Mouse (Mus musculus) forebrain, embryonic 16.5 days (tissue): ENCODE data around the gene Plin2. TPM values are rescaled to one million over a fixed set of nuclear protein-coding genes. Genes with fewer than 3 reads are reported as not detected.
"Not testable (repeated sequence)": the region's sequence is repeated elsewhere in the genome, so short reads cannot be mapped to it uniquely, and the experiment has no call there.

Source experiments
- ATAC-seq: fragments of 200-750 bp; cut with Nextera tagmentation; 2 replicates; pipeline ENCODE4 v1.8.0; 2017; ENCODE audit warnings: mild to moderate bottlenecking, moderate library complexity
- H3K27ac ChIP-seq: fragments of 300-500 bp; sonication (generic); 2 replicates; pipeline ENCODE4 v1.5.1; 2014; ENCODE audit warnings: low read length, control low read depth
- H3K27me3 ChIP-seq: fragments of 300-500 bp; sonication (generic); replicated peaks from 2 replicates; pipeline ENCODE4 v1.6.1; 2014; ENCODE audit warnings: low read length; ENCODE audit not compliant: control insufficient read depth, insufficient read depth
- H3K36me3 ChIP-seq: fragments of 300-500 bp; sonication (generic); 2 replicates; pipeline ENCODE4 v1.6.1; 2014; ENCODE audit not compliant: control insufficient read depth, insufficient read depth
- H3K4me1 ChIP-seq: fragments of 300-500 bp; sonication (generic); replicated peaks from 2 replicates; pipeline ENCODE4 v1.6.1; 2014; ENCODE audit warnings: low read length; ENCODE audit not compliant: control insufficient read depth, insufficient read depth
- H3K4me2 ChIP-seq: fragments of 300-500 bp; sonication (generic); 2 replicates; pipeline ENCODE4 v1.6.1; 2014; ENCODE audit warnings: mild to moderate bottlenecking, low read length, control low read depth
- H3K4me3 ChIP-seq: fragments of 300-500 bp; sonication (generic); replicated peaks from 2 replicates; pipeline ENCODE4 v1.5.1; 2014; ENCODE audit warnings: mild to moderate bottlenecking, low read length, control low read depth
- H3K9ac ChIP-seq: fragments of 300-500 bp; sonication (generic); replicated peaks from 2 replicates; pipeline ENCODE4 v1.6.1; 2014; ENCODE audit warnings: low read depth, low read length, control low read depth
- H3K9me3 ChIP-seq: fragments of 300-500 bp; sonication (generic); 2 replicates; pipeline ENCODE4 v1.6.1; 2016; ENCODE audit warnings: low read length; ENCODE audit not compliant: control insufficient read depth
- WGBS: fragments of 180-500 bp; shearing (Covaris S2); extraction: QIAGEN DNeasy Blood & Tissue Kit; methylation state at CpG from one replicate; pipeline ENCODE4 v1.1.7; 2014; 5-methylcytosine and 5-hydroxymethylcytosine counted together
- polyA plus RNA-seq: library from polyadenylated mRNA; unstranded; fragments of >200 nt; fragmentation: Nextera tagmentation; extraction: Ambion mirVana; gene quantifications from 2 replicates; pipeline ENCODE4 v1.2.1, GENCODE M21; 2015

The Plin2 gene
- polyA plus RNA-seq, 1 experiment from 2014 or later = 37.3 TPM

DNA sequence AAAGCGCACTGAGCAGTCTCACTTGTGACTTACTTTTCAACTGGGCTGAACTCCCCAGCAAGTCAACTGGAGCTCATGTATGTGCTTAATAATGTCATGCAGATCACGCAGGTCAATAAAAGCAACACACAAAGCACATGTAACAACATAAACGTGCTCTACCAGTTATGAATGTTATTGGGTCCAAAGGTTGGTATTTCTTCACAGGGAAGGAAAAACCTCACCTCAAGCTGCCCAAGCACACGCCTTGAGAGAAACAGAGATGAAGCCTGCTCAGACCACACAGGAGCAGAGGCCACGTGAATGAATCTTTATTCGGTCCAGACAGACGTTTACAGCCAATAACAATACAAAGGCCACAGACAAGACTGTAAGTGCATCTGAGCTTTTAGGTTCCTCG, 13.4 kb downstream of the Plin2 start:
- H3K4me3 ChIP-seq, H3K4me1 ChIP-seq, ATAC-seq, H3K4me2 ChIP-seq, H3K27me3 ChIP-seq, H3K9ac ChIP-seq, H3K9me3 ChIP-seq, H3K27ac ChIP-seq: not testable (repeated sequence)
- H3K36me3 ChIP-seq = peaks cover 20% of the 10 kb centered on the region
- 91% methylated on average over 8 of the region's 8 CpGs for WGBS

DNA sequence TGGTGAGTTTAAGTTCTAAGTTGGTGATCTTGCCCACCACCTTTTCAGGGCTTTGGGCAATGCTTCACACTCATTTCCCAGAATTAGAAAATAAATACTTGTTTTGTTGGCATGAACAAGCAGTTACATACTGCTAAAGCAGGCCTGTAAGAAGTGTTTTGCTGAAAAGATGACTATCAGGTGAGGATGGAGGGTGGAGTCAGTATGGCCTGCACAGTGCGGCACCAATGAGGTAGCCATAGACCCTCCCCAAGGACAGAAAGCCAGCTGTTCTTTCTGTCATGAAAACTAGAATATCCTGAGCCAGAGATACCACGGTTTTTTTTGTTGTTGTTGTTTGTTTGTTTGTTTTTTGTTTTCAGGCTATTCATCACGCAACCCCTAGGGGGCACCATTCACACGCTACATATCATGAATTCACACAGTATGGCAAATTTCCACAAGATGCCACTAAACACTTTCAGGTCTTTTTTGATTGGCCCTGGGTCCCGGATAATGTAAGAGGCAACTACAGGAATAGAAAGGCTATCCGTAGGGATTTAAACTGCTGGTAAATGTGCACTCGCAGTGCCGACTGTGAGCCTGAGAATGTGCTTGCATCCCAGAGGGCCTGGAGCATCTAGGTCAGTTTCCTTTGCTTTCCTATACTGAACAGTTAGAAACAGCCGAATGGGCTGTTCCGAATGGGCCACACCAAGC, 18.0 kb downstream of the Plin2 start:
- Histone ChIP-seq H3K9me3 (0 out of 2 replicates have a peak, but pooled peaks cover 2% of the 10 kb centered on the region), H3K4me3 (no peak overlapping the region), H3K27ac (no peak overlapping the region), H3K4me1 (no peaks in the 10 kb centered on the region), H3K4me2 (no peak overlapping the region), H3K27me3 (no peaks in the 10 kb centered on the region), H3K9ac (no peak overlapping the region), H3K36me3 (peaks cover under 1% of the 10 kb centered on the region; the same call in 1 of the 2 replicates)
- ATAC-seq = no peak
- WGBS = 72% methylated on average over 10 of the region's 10 CpGs

GRCm38 (mm10) chr4:86648394-86648793, 21.5 kb downstream of the Plin2 start:
- H3K4me1 ChIP-seq, H3K36me3 ChIP-seq, H3K9ac ChIP-seq, H3K27ac ChIP-seq, H3K9me3 ChIP-seq, H3K4me3 ChIP-seq, H3K27me3 ChIP-seq, ATAC-seq, H3K4me2 ChIP-seq: not testable (repeated sequence)
- WGBS = 96% methylated on average over 10 of the region's 13 CpGs

DNA sequence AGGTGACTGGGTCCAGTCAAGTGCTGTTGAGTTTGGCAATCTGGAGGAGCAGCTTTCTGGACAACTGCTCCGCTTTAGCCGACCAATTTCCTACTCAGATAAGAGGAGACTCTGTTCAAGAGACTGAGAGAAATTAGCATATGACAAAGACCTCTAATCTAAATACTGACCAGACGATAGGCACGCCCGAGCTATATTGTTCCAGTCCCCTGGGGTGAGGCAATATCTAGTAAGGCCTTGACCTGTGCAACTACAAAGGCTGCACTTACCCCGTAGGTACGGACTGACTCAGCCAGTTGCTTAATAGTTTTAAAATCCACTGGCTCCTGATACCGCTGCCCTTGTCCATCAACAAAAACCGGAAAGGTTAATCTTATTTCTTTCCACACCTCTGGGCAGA, 32.3 kb downstream of the Plin2 start:
- not testable (repeated sequence) for H3K4me1 ChIP-seq, H3K9ac ChIP-seq, H3K4me2 ChIP-seq, H3K27me3 ChIP-seq, ATAC-seq, H3K4me3 ChIP-seq, H3K36me3 ChIP-seq, H3K9me3 ChIP-seq, H3K27ac ChIP-seq
- 93% methylated on average over 9 of the region's 9 CpGs for WGBS

- H3K27me3 ChIP-seq, H3K9me3 ChIP-seq, H3K27ac ChIP-seq, H3K4me1 ChIP-seq, H3K4me2 ChIP-seq, H3K9ac ChIP-seq, ATAC-seq, H3K36me3 ChIP-seq, H3K4me3 ChIP-seq: not testable (repeated sequence)
These were observed 35.0 kb downstream of the Plin2 start for GRCm38 (mm10) chr4:86634873-86635272.

DNA sequence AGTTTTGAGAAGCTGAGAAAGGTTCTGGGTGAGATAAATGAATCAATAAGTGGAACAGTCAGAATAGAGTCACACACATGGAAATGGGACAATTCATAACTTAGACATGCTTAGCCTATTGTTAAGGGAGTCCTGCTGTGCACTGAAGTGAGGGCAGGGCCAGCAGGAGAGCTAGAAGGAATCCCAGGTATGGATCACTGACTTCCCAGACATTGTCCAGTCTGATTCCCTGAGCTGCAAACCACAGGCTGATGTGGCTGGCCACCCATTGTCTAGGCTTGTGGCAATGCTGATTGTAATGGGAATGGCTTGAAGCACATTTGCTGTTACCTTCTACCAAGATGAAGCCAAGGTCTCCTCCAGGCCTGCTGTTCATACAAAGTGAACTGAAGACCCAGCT, 35.5 kb downstream of the Plin2 start:
- H3K9me3 ChIP-seq, H3K36me3 ChIP-seq, H3K27ac ChIP-seq, ATAC-seq, H3K9ac ChIP-seq, H3K27me3 ChIP-seq, H3K4me2 ChIP-seq, H3K4me1 ChIP-seq, H3K4me3 ChIP-seq: not testable (repeated sequence)

DNA sequence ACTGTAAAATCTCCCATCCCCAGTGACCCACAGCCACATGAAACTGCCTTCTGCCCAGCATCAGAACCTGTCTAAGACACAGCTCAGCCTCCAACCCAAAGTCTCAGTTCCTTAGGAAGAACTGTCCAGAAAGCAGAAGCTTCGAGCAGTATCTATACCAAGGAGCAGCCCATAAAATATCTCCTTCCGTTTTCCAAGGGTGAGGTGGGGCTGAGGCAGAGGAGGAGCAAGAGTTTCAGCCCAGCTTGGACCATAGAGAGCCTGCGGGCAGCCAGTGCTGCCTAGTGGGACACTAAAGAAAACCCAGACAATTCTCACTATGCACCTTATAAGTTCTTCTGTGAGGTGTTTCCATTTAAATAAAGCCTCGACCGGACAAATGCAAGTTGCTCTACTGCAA, 37.3 kb downstream of the Plin2 start:
- not testable (repeated sequence) for ATAC-seq

GRCm38 (mm10) chr4:86631831-86632230, 38.0 kb downstream of the Plin2 start:
- H3K9ac ChIP-seq = no peak overlapping the region
- 85% methylated on average over 4 of the region's 4 CpGs for WGBS

More for the DNA sequence above, 37.3 kb downstream of the Plin2 start:
- not testable (repeated sequence) for H3K9ac ChIP-seq, H3K4me3 ChIP-seq, H3K27me3 ChIP-seq, H3K4me2 ChIP-seq, H3K36me3 ChIP-seq, H3K4me1 ChIP-seq, H3K27ac ChIP-seq, H3K9me3 ChIP-seq
- 73% methylated on average over 3 of the region's 5 CpGs for WGBS

DNA sequence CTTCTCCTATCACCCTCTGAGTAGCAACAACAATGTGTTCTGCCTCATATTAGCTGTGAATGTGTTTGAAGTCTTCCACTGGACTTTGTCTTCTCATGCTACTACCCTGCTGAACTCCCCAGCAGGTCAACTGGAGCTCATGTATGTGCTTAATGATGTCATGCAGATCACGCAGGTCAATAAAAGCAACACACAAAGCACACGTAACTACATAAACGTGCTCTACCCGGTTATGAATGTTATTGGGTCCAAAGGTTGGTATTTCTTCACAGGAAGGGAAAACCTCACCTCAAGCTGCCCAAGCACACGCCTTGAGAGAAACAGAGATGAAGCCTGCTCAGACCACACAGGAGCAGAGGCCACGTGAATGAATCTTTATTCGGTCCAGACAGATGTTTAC, 43.4 kb downstream of the Plin2 start:
- H3K9me3 ChIP-seq, H3K36me3 ChIP-seq, H3K27ac ChIP-seq, H3K4me3 ChIP-seq, H3K27me3 ChIP-seq, H3K9ac ChIP-seq, H3K4me1 ChIP-seq, H3K4me2 ChIP-seq, ATAC-seq: not testable (repeated sequence)
- 91% methylated on average over 7 of the region's 7 CpGs for WGBS

More at GRCm38 (mm10) chr4:86631831-86632230, 38.0 kb downstream of the Plin2 start:
- H3K4me3 ChIP-seq = no peak overlapping the region
- H3K27me3 ChIP-seq = no peaks in the 10 kb centered on the region
- no peaks in the 10 kb centered on the region for H3K4me1 ChIP-seq
- no peaks in the 10 kb centered on the region for H3K36me3 ChIP-seq
- no peak overlapping the region for H3K27ac ChIP-seq
- H3K9me3 ChIP-seq = no peaks in the 10 kb centered on the region
- ATAC-seq = no peak
- no peak overlapping the region for H3K4me2 ChIP-seq

DNA sequence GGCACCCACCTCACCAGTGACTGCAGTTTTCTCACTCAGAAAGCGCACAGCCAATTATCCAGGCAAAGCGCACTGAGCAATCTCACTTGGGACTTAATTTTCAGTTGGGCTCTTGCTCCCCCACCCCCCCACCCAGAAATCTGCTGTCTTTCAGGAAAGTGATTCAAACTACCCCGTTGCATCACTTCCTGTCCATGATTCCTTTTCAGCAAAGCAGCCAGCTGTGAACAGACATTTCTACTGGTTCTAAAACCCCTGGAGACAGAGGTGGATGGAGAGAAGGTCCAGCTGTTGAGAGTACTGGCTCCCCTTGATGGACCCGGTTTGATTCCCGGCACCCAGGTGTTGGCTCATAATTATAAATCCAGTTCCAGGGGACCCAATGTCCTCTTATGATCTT, 44.4 kb downstream of the Plin2 start:
- Histone ChIP-seq H3K9ac (no peak overlapping the region), H3K27me3 (no peaks in the 10 kb centered on the region), H3K36me3 (no peaks in the 10 kb centered on the region), H3K27ac (no peak overlapping the region), H3K4me1 (no peaks in the 10 kb centered on the region), H3K4me2 (no peak overlapping the region), H3K4me3 (no peak overlapping the region), H3K9me3 (no peaks in the 10 kb centered on the region)
- ATAC-seq = no peak
- WGBS = 91% methylated on average over 5 of the region's 5 CpGs
